Mouse (Mus musculus) neural tube, embryonic 14.5 days (tissue): ENCODE data around the gene Ank3. TPM values are rescaled to one million over a fixed set of nuclear protein-coding genes. Genes with fewer than 3 reads are reported as not detected.

ENCODE experiments used
- ATAC-seq: fragments of 200-750 bp; cut with Nextera tagmentation; 2 replicates; pipeline ENCODE4 v1.8.0; 2017; ENCODE audit warnings: low read depth, mild to moderate bottlenecking, moderate TSS enrichment, moderate library complexity
- H3K27ac ChIP-seq: fragments of 300-500 bp; sonication (generic); 2 replicates; pipeline ENCODE4 v1.5.1; 2014; ENCODE audit warnings: low read depth, mild to moderate bottlenecking, control low read depth, low read length, moderate library complexity, mixed read lengths
- H3K27me3 ChIP-seq: fragments of 300-500 bp; sonication (generic); 2 replicates; pipeline ENCODE4 v1.6.1; 2014; ENCODE audit warnings: low read length; ENCODE audit not compliant: control insufficient read depth, insufficient read depth
- H3K36me3 ChIP-seq: fragments of 300-500 bp; sonication (generic); 2 replicates; pipeline ENCODE4 v1.6.1; 2014; ENCODE audit warnings: low read length, mixed read lengths; ENCODE audit not compliant: control insufficient read depth, insufficient read depth
- H3K4me1 ChIP-seq: fragments of 300-500 bp; sonication (generic); 2 replicates; pipeline ENCODE4 v1.6.1; 2014; ENCODE audit warnings: low read length; ENCODE audit not compliant: control insufficient read depth, insufficient read depth
- H3K4me2 ChIP-seq: fragments of 300-500 bp; sonication (generic); 2 replicates; pipeline ENCODE4 v1.6.1; 2014; ENCODE audit warnings: mild to moderate bottlenecking, low read depth, low read length, control low read depth
- H3K4me3 ChIP-seq: fragments of 300-500 bp; sonication (generic); 2 replicates; pipeline ENCODE4 v1.5.1; 2014; ENCODE audit warnings: low read depth, low read length, control low read depth, mixed read lengths
- H3K9ac ChIP-seq: fragments of 300-500 bp; sonication (generic); replicated peaks from 2 replicates; pipeline ENCODE4 v1.6.1; 2014; ENCODE audit warnings: low read depth, mild to moderate bottlenecking, control low read depth, low read length, mixed read lengths
- H3K9me3 ChIP-seq: fragments of 300-500 bp; sonication (generic); 2 replicates; pipeline ENCODE4 v1.6.1; 2016; ENCODE audit warnings: low read length; ENCODE audit not compliant: control insufficient read depth
- WGBS: fragments of 180-500 bp; shearing (Covaris S2); extraction: QIAGEN DNeasy Blood & Tissue Kit; methylation state at CpG from one replicate; pipeline ENCODE4 v1.1.7; 2014; 5-methylcytosine and 5-hydroxymethylcytosine counted together
- polyA plus RNA-seq: library from polyadenylated mRNA; unstranded; fragments of >200 nt; fragmentation: Nextera tagmentation; extraction: Ambion mirVana; gene quantifications from 2 replicates; pipeline ENCODE4 v1.2.1, GENCODE M21; 2014

The Ank3 gene
- polyA plus RNA-seq, 1 experiment from 2014 or later: 198 TPM

DNA sequence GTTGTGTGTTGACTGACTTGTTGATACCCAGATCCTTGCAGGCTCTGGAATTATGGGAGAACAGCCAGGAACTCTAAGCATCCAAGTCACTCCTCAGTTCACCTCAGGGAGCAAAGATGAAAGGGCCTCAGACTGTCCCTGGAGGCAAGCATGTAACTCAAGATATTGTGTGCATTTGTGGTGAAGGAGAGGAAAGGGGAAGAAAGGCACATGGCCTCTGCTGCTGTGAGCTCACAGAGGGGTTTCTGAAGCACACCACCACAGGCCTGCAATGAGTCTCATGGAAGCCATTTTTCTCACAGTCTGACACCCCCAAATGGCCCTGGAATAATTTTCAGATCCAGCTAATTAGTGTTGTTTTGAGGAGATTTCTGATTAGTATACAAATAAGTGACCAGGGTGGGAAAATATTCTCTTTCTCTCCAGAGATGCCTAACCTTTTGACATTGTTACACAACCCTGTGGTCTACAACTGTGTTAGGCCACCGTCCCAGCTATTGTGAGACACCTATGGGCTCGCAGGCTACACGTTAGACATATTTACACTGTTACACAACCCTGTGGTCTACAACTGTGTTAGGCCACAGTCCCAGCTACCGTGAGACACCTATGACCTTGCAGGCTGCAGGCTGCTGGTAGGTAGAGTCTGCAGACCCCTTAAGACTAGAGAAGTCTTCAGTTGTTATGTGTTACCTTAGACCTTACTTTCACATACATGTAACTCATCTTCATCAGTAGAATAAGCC lies 485.5 kb downstream of the Ank3 start:
- Histone ChIP-seq H3K27ac (no peak overlapping the region), H3K27me3 (no peaks in the 10 kb centered on the region), H3K4me3 (no peak overlapping the region), H3K36me3 (peaks cover 59% of the 10 kb centered on the region), H3K4me2 (no peak overlapping the region), H3K9ac (no peak overlapping the region), H3K4me1 (no peaks in the 10 kb centered on the region), H3K9me3 (no peaks in the 10 kb centered on the region)
- ATAC-seq: no peak
- 94% methylated on average over 4 of the region's 4 CpGs for WGBS

DNA sequence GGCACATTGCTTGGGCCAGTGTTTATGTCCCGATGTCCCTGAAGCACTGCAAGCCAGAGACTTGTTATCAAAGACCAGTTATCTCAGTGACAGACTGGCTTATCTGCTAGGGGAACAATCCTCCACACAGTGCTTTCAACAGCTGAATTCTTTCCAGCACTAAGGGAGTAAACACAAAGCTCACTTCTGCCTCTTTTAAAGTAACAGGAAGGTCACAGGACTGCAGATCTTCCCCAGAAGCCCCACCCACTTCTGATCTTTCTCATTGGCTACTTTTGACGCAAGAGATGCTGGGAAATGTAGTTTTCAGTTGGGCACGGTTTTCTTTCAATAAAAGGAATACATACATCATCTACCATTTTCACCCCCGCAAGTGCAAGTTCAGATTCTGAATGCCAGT lies 489.8 kb downstream of the Ank3 start:
- WGBS: 38% methylated on average over 4 of the region's 4 CpGs

GRCm38 (mm10) chr10:69889779-69890178 lies 491.2 kb downstream of the Ank3 start:
- no peak overlapping the region for H3K4me3 ChIP-seq

More for the DNA sequence above, 489.8 kb downstream of the Ank3 start:
- H3K27me3 ChIP-seq: no peaks in the 10 kb centered on the region
- no peaks in the 10 kb centered on the region for H3K4me1 ChIP-seq
- H3K36me3 ChIP-seq: peaks cover 31% of the 10 kb centered on the region
- H3K9me3 ChIP-seq: no peaks in the 10 kb centered on the region
- H3K27ac ChIP-seq: no peak overlapping the region
- no peak overlapping the region for H3K9ac ChIP-seq
- no peak overlapping the region for H3K4me3 ChIP-seq
- ATAC-seq: no peak
- H3K4me2 ChIP-seq: no peak overlapping the region

DNA sequence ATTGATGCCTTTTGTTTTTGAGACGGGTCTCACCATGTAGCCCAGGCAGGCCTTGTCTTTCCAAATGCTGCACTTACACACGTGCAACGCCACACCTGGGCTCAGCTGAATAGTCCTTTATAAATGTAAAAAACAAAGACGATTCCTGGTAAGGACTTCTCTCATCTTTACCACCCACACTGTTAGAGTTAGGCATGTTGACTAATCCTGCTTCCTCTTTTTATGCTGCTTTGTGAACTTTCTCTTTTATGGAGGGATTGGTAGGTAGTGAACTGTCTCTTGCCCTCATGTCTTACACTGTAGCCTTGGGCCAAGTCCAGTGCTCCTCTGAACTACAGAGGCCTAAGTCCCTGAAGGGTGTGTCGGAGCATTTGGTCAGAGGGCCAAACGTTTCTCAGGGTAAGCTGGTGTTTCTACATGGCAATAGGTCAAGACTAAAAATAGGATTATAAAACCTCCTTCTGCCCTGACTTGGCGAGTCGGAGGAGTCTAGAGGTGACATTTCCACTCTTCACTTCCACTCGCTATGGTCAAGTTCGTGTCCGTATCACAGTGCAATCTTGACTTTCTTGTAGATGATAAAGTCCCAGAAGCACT lies 491.9 kb downstream of the Ank3 start:
- Histone ChIP-seq H3K36me3 (peaks cover 10% of the 10 kb centered on the region), H3K4me3 (no peak overlapping the region), H3K27me3 (no peaks in the 10 kb centered on the region), H3K4me2 (no peak overlapping the region), H3K9ac (no peak overlapping the region), H3K9me3 (no peaks in the 10 kb centered on the region), H3K27ac (no peak overlapping the region), H3K4me1 (no peaks in the 10 kb centered on the region)
- ATAC-seq: no peak
- 83% methylated on average over 11 of the region's 11 CpGs for WGBS

More at GRCm38 (mm10) chr10:69889779-69890178, 491.2 kb downstream of the Ank3 start:
- H3K36me3 ChIP-seq: peaks cover 18% of the 10 kb centered on the region
- ATAC-seq: no peak
- H3K4me2 ChIP-seq: no peak overlapping the region
- no peaks in the 10 kb centered on the region for H3K27me3 ChIP-seq
- H3K9me3 ChIP-seq: no peaks in the 10 kb centered on the region
- H3K27ac ChIP-seq: no peak overlapping the region
- 19% methylated on average over 6 of the region's 6 CpGs for WGBS
- no peaks in the 10 kb centered on the region for H3K4me1 ChIP-seq
- H3K9ac ChIP-seq: no peak overlapping the region

GRCm38 (mm10) chr10:69892162-69892561 lies 493.6 kb downstream of the Ank3 start:
- H3K36me3 ChIP-seq: peaks cover 5% of the 10 kb centered on the region; the same call in 1 of the 2 replicates
- 94% methylated on average over 18 of the region's 18 CpGs for WGBS
- H3K27ac ChIP-seq: no peak overlapping the region
- H3K9me3 ChIP-seq: no peaks in the 10 kb centered on the region
- no peaks in the 10 kb centered on the region for H3K27me3 ChIP-seq
- no peak overlapping the region for H3K9ac ChIP-seq
- no peak for ATAC-seq
- no peak overlapping the region for H3K4me3 ChIP-seq
- no peak overlapping the region for H3K4me2 ChIP-seq
- no peaks in the 10 kb centered on the region for H3K4me1 ChIP-seq

DNA sequence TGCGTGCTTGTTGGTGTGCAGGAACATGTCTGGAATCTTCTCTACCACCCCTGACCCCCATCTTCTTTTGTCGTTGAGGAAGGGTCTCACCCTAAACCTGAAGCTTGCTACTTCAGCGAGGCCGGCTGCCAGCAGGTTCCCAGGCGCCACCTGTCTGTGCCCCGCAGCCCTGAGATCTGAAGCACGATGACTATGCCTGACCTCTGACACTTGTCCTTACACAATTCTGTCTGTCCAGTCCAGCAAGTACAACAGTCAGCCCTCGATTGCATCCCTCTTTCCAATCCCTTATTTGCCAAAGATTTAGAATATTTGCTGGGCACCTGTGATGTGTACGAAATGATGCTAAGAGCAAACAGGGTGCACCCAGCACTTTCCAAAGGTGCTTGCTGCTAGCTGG lies 497.0 kb downstream of the Ank3 start:
- WGBS: 79% methylated on average over 9 of the region's 9 CpGs
- H3K4me3 ChIP-seq: no peak overlapping the region
- H3K36me3 ChIP-seq: 0 out of 2 replicates have a peak, but pooled peaks cover 12% of the 10 kb centered on the region
- no peaks in the 10 kb centered on the region for H3K9me3 ChIP-seq
- ATAC-seq: no peak
- H3K4me1 ChIP-seq: no peaks in the 10 kb centered on the region
- H3K27ac ChIP-seq: no peak overlapping the region
- no peak overlapping the region for H3K9ac ChIP-seq
- no peaks in the 10 kb centered on the region for H3K27me3 ChIP-seq
- H3K4me2 ChIP-seq: no peak overlapping the region

DNA sequence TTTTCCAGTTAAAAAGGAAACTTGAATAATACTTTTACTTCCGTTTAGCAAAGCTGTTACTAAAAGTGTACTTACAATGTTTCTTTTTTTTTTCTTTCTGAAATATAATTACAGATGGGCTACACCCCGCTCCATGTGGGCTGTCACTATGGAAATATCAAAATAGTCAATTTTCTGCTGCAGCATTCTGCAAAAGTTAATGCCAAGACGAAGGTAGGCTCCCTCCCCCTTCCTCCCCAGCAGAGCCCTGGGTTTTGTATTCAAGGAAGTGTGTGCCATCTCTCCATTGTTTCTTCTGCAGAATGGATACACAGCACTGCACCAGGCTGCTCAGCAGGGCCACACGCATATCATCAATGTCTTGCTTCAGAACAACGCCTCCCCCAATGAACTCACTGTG lies 499.4 kb downstream of the Ank3 start:
- H3K36me3 ChIP-seq: peaks cover 24% of the 10 kb centered on the region; the same call in 1 of the 2 replicates
- whole genome bisulfite sequencing: 76% methylated on average over 5 of the region's 5 CpGs
- no peak overlapping the region for H3K4me3 ChIP-seq
- H3K4me2 ChIP-seq: no peak overlapping the region
- no peak overlapping the region for H3K27ac ChIP-seq
- no peaks in the 10 kb centered on the region for H3K9me3 ChIP-seq
- ATAC-seq: no peak
- no peak overlapping the region for H3K9ac ChIP-seq
- no peaks in the 10 kb centered on the region for H3K4me1 ChIP-seq
- H3K27me3 ChIP-seq: no peaks in the 10 kb centered on the region

DNA sequence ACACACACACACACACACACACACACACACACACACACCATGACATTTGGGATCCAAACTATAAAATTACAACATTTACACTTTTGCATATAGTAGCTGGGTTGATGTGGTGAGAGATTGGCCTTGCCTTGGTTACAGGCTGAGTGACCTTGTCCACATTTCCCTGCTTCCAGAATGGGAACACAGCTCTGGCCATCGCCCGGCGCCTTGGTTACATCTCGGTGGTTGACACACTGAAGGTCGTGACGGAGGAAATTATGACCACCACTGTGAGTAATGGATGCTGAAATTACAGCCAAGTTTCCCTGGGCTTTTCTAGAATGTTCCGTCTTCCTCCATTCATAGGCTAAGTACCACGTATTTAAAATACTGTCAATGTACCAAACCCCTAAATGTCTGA lies 500.2 kb downstream of the Ank3 start:
- no peak overlapping the region for H3K4me3 ChIP-seq
- H3K4me1 ChIP-seq: no peaks in the 10 kb centered on the region
- H3K27ac ChIP-seq: no peak overlapping the region
- H3K36me3 ChIP-seq: peaks cover 24% of the 10 kb centered on the region; the same call in 1 of the 2 replicates
- no peak overlapping the region for H3K4me2 ChIP-seq
- no peak overlapping the region for H3K9ac ChIP-seq
- no peak for ATAC-seq
- 94% methylated on average over 8 of the region's 8 CpGs for whole genome bisulfite sequencing
- H3K9me3 ChIP-seq: no peaks in the 10 kb centered on the region
- H3K27me3 ChIP-seq: no peaks in the 10 kb centered on the region

DNA sequence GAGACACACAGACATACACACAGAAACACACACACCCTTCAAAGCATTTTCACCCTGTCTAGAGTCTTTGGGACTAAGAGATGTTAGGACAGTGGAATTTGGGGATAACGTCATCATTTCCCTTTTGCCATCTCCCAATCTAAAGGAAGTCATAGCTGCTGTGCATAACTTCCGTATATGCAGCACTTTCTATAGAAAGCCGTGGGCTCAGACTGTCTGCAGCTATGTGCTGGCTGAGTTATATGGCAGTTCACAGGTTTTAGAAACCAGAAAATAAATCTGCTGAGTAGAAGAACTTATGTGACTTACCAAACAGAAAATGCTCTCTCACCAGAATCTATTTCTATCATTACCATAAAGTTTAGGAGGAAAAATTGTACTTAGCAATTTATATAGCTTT lies 501.2 kb downstream of the Ank3 start:
- H3K4me2 ChIP-seq: no peak overlapping the region
- no peak for ATAC-seq
- H3K9me3 ChIP-seq: no peaks in the 10 kb centered on the region
- peaks cover 24% of the 10 kb centered on the region; the same call in 1 of the 2 replicates for H3K36me3 ChIP-seq
- no peak overlapping the region for H3K27ac ChIP-seq
- no peaks in the 10 kb centered on the region for H3K4me1 ChIP-seq
- H3K27me3 ChIP-seq: no peaks in the 10 kb centered on the region
- no peak overlapping the region for H3K4me3 ChIP-seq
- no peak overlapping the region for H3K9ac ChIP-seq
- WGBS: 82% methylated on average over 3 of the region's 3 CpGs
